Mouse (Mus musculus): ENCODE measurements at regions not wholly inside any gene's neighbourhood (a gene's known extent, or its start where the extent isn't known, plus 50 kb on each side); places are given as distances from the start of the nearest gene placed in this dataset.

- no peak for DNase-seq (ENCODE audit: low read depth, low spot score)
Measured at GRCm38 (mm10) chr14:102403397-102404115, 578.9 kb downstream of the Kctd12 start.

- no peak for DNase-seq (ENCODE audit: low read depth, low spot score)
Measured at GRCm38 (mm10) chr14:102402061-102402689, 580.3 kb downstream of the Kctd12 start.

GRCm38 (mm10) chr14:102396036-102396734, 586.3 kb downstream of the Kctd12 start:
- no peak for DNase-seq (ENCODE audit: low read depth, low spot score)

DNA sequence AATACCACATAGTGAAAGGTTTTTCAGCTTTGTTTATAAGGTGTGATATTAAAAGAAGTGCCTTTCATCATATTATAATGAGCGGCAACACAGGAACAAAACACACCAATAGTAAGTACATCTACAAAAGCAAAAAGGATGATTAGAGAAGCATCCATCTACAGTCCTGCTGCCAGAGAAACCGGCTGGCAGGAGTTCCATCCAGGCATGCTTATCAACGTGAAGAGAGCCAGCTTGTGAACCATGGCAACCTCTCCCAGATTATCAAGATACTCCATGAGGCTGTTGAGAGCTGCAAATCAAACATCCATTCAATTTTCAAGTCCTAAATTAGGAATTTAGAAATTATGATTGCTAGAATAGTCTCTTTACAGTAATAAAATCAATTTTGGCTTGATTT, 590.1 kb downstream of the Kctd12 start:
- DNase-seq (ENCODE audit: low read depth, low spot score): no peak

DNA sequence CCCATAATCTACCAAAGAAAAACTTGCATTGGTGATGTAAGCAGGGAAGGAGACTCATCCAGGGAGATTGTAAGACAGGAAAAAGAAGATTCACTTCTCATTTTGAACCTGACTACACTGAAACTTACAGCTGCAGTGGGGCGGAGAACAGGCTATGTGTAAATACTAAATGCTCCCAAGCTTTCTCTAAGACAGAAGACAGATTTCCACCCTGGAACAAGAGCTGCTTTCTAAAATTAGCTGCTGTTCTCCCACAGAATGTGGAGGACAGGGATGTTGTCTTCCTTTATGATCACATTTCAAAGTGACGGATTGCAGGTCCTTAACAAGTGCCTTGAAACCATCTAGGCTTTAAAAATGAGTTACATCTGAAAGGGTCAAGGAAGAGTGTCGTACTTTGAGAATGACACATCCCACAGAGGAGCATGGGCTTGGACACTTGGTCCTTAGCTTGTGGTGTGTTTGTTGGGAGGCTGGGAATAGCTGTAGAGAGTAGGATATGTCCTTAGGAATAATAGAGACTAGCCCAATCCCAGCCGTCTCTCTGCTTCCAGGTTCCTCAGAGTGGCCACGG, 609.4 kb downstream of the Kctd12 start:
- DNase-seq (ENCODE audit: low read depth, low spot score): no peak

GRCm38 (mm10) chr14:102361589-102361988, 620.8 kb downstream of the Kctd12 start:
- DNase-seq (ENCODE audit: low read depth, low spot score): no peak

DNA sequence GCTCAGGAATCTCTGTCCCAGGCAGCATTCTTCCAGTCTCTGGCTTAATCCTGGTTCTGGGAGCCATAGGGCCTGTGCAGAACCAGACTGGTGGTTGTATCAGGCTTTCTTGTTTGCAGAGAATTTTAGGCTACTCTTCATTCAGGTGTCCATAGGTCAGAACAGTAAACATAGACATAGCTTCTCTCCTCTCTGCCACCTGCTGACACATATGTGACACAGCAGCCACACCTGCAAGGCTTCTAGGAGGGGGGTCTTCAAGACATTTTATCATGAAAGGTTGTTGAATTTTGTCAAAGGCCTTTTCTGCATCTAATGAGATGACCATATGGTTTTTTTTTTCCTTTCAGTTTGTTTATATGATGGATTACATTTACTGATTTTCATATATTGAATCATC, 599.7 kb downstream of the Lmo7 start:
- no peak for DNase-seq (ENCODE audit: low read depth, low spot score)

- no peak for DNase-seq (ENCODE audit: low read depth, low spot score)
Measured at GRCm38 (mm10) chr14:102306332-102306731, 576.6 kb downstream of the Lmo7 start.

- no peak for DNase-seq (ENCODE audit: low read depth, low spot score)
Measured at GRCm38 (mm10) chr14:102302826-102303225, 573.1 kb downstream of the Lmo7 start.

DNA sequence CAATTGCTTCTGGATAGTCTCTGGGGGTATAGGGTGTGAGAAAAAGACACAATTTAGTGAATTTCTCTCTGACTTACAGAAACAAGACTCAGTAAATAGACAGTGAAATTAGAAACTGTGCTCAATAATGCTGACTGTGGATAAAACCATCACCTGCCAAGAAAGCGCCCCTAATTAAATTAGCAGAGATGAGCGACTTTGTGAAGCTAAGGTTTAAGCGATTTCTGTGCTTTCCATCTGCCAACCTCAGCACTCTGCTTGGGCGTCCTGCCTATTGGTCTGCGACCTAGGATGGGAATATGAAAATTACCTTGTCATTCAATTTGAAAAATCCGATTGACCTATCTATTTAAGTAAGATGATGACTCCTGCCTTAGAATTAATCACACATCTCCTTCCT, 570.5 kb downstream of the Lmo7 start:
- no peak for DNase-seq (ENCODE audit: low read depth, low spot score)

- no peak for DNase-seq (ENCODE audit: low read depth, low spot score)
Measured at GRCm38 (mm10) chr14:102291361-102291760, 561.6 kb downstream of the Lmo7 start.

DNA sequence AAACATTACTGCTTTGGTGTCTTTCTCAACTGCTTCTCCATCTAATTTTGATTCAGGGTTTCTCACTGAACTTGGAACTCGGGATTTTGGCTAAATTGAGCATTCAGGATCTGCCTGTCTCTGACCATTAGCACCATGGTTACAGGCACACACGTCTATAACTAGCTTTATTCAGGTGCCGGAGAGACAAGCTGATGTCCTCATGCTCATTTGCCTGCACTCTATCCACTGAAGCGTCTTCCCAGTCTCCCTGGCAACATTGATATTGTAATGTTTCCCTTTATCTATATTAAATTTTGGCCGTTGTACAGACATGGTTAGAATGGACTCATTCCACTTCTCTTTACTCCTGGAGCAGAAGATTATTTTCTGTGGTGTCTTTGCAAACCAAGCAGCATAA, 520.3 kb downstream of the Lmo7 start:
- DNase-seq (ENCODE audit: low read depth, low spot score): no peak

- no peak for DNase-seq (ENCODE audit: low read depth, low spot score)
Measured at GRCm38 (mm10) chr14:102248581-102248980, 518.8 kb downstream of the Lmo7 start.

GRCm38 (mm10) chr14:102248023-102248422, 518.3 kb downstream of the Lmo7 start:
- DNase-seq (ENCODE audit: low read depth, low spot score): no peak

DNA sequence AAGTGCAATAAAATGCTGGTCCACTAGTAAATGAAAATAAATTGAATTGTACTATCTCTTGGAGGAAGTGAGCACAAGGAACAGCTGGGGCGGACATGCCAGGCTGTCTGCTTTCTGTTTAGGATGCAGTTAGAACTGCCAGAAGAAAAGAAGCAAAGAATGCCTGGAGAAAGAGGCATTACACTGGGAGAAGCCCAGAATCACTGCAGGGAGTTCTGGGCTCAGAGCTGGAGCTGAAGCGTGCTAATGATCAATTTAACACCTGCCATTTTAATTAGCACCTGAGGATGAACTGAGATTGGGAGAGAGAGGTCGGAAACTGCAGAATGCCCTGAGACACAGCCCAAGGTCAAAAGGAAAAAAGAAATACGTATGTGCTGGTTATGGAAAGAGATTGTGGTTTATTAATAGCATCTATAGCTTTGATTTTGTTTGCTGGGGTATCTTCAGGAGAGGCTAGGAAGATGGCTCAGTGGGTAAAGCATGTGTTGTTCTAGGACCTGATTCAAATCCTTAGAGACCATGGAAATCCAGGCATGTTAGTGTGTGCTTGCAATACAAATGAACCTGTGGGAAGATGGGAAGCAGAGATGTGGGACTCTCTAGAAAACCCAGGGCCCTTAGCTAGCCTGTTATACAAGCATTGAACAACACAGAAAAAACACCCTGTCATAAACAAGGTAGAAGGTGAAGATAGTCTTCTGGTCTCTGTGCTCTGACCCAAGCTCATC, 514.2 kb downstream of the Lmo7 start:
- no peak for DNase-seq (ENCODE audit: low read depth, low spot score)

DNA sequence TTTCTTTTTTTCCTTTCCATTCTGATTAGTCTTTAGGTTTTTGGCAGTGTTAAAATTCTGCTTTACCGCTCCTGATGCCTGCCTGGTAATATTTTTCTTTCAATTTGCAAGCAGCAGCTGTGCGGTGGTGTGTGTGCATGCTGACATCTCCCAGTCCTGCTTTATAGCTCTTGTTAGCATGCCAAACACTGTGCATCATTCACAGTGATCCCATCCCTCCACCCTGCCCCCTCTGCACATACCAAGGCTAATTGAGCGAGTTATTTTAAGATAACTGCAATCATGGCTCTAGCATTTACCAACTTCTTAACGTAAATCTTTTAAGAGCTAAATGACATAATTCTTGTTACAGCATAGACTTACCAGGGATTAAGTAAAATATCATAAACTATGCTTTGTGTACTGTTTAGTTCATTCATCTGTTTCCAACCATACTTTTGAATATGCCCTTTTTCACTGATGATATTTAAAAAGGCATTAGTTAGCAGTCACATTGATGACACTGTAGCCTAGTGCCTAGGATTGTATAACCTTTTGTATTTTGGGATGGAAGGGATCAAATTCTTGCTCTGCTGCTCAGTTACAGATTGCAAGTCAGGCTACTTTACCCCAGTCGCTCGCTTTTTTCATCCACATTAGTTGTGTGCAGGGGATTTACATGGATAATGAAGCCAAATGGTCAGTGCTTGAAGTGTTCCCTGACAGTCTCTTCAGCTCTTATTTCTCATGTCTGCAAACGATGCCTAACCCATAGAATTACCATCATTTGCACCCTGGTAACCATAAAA, 487.0 kb downstream of the Lmo7 start:
- no peak for DNase-seq (ENCODE audit: low read depth, low spot score)

DNA sequence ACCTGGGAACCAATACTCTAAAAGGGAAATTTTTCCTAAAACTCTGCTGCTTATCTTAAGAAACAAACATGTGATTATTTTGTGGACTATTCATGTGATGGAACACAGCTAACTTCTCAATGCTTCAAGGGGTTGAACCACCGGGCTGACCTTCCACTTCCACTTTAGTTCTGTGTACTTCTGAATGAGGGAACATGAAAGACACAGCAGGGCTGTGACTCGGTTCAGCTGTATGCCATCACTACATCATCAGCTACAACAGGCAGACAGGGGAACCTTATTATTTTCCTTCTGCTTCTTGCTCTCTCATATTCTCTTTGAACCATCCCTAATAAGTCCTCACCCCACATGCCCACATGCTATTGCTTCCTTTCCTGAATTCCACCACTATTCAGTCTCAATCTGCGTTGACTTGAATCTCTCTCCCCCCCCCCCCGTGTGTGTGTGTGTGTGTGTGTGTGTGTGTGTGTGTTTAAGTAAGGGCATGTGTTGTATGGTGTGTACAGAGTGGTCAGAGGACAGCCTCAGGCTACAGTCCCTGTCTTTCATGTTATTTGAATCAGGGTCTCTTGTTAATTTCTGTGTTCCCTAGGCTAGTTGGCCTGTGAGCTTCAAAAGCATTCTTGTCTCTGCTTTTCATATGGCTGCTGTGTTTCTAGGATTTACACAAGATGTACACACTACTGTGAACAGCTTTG, 485.7 kb downstream of the Lmo7 start:
- no peak for DNase-seq (ENCODE audit: low read depth, low spot score)

GRCm38 (mm10) chr14:102212079-102212478, 482.3 kb downstream of the Lmo7 start:
- DNase-seq (ENCODE audit: low read depth, low spot score): no peak

GRCm38 (mm10) chr14:102204881-102205671, 475.3 kb downstream of the Lmo7 start:
- DNase-seq (ENCODE audit: low read depth, low spot score): no peak

- DNase-seq (ENCODE audit: low read depth, low spot score): no peak
Measured at GRCm38 (mm10) chr14:102199430-102199829, 469.7 kb downstream of the Lmo7 start.
